Mouse (Mus musculus) neural tube, embryonic 12.5 days (tissue): ENCODE data around the gene Apex1. TPM values are rescaled to one million over a fixed set of nuclear protein-coding genes. Genes with fewer than 3 reads are reported as not detected.

Source experiments
- ATAC-seq: fragments of 200-750 bp; cut with Nextera tagmentation; 2 replicates; pipeline ENCODE4 v1.8.0; 2017; ENCODE audit warnings: low read depth, mild to moderate bottlenecking, moderate TSS enrichment, moderate library complexity; ENCODE audit not compliant: low FRiP score
- H3K27ac ChIP-seq: fragments of 300-500 bp; sonication (generic); 2 replicates; pipeline ENCODE4 v1.5.1; 2016
- H3K27me3 ChIP-seq: fragments of 300-500 bp; sonication (generic); replicated peaks from 2 replicates; pipeline ENCODE4 v1.6.1; 2016; ENCODE audit warnings: mild to moderate bottlenecking
- H3K36me3 ChIP-seq: fragments of 300-500 bp; sonication (generic); 2 replicates; pipeline ENCODE4 v1.6.1; 2016; ENCODE audit warnings: mild to moderate bottlenecking
- H3K4me1 ChIP-seq: fragments of 300-500 bp; sonication (generic); 2 replicates; pipeline ENCODE4 v1.6.1; 2016
- H3K4me2 ChIP-seq: fragments of 300-500 bp; sonication (generic); replicated peaks from 2 replicates; pipeline ENCODE4 v1.6.1; 2016; ENCODE audit warnings: mild to moderate bottlenecking
- H3K4me3 ChIP-seq: fragments of 300-500 bp; sonication (generic); 2 replicates; pipeline ENCODE4 v1.5.1; 2016
- H3K9ac ChIP-seq: fragments of 300-500 bp; sonication (generic); 2 replicates; pipeline ENCODE4 v1.6.1; 2016; ENCODE audit warnings: mild to moderate bottlenecking
- H3K9me3 ChIP-seq: fragments of 300-500 bp; sonication (generic); 2 replicates; pipeline ENCODE4 v1.6.1; 2016; ENCODE audit warnings: mild to moderate bottlenecking
- WGBS: fragments of 180-500 bp; shearing (Covaris S2); methylation state at CpG from one replicate; pipeline ENCODE4 v1.1.7; 2016; 5-methylcytosine and 5-hydroxymethylcytosine counted together
- polyA plus RNA-seq: library from polyadenylated mRNA; unstranded; fragments of >200 nt; fragmentation: Nextera tagmentation; extraction: Ambion mirVana; gene quantifications from 2 replicates; pipeline ENCODE4 v1.2.1, GENCODE M21; 2016

The Apex1 gene
- 272 and 279 TPM in 2 replicates for polyA plus RNA-seq

GRCm38 (mm10) chr14:50924281-50925064 is at the start of gene Apex1, which contains the start of gene Osgep:
Apex1 (plus strand) TSS chr14:50924968.
Osgep (minus strand) TSS chr14:50924893.
- Histone ChIP-seq H3K4me2 (peak within 1 kb of the TSS; percentile 78), H3K27me3 (no peaks in the 10 kb centered on the region), H3K27ac (peak within 1 kb of the TSS; percentile 77), H3K36me3 (peaks cover 38% of the 10 kb centered on the region), H3K4me1 (peaks cover 20% of the 10 kb centered on the region), H3K9ac (peak within 1 kb of the TSS; percentile 83), H3K4me3 (peak within 1 kb of the TSS; percentile 77), H3K9me3 (no peaks in the 10 kb centered on the region)
- peak; percentile 94 for ATAC-seq
- under 1% methylated on average over 57 of the region's 57 CpGs for WGBS

GRCm38 (mm10) chr14:50875175-50875574 is 49.6 kb upstream of the Apex1 start:
- Histone ChIP-seq H3K4me3 (no peak overlapping the region), H3K4me2 (no peak overlapping the region), H3K4me1 (no peaks in the 10 kb centered on the region), H3K36me3 (no peaks in the 10 kb centered on the region), H3K27me3 (no peaks in the 10 kb centered on the region), H3K9ac (no peak overlapping the region), H3K27ac (no peak overlapping the region), H3K9me3 (no peaks in the 10 kb centered on the region)
- 89% methylated on average over 3 of the region's 3 CpGs for WGBS
- no peak for ATAC-seq

DNA sequence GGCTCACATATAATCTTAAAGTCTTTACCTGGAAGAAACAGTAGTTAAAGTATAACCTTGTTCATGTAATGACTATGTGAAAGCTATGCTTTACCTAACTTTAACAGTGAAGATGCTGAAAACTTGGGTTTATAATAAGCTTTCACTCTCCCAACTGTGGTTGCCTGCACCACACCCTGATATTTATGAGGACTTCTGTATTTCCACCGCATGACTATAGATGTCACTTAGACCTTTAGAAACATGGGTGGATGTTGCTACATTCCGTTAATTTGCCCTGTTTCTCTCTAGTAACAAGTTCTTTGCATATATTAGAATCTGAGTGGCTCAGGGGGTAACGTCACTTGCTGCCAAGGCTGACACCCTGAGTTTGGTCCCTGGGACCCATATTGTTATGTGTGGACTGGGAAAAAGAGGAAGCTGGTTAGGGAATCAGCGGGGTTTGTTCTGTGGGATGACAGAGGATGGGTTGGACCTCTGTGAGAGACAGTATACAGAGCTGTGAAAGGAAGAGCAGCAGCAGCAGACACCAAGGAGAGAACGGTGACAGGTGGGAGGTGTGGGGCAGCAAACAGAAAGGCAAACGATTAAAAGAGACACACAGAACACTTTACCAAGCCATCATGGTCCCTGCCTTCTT is 49.1 kb upstream of the Apex1 start:
- 84% methylated on average over 6 of the region's 6 CpGs for WGBS
- no peaks in the 10 kb centered on the region for H3K4me1 ChIP-seq
- no peaks in the 10 kb centered on the region for H3K27me3 ChIP-seq
- no peak overlapping the region for H3K4me3 ChIP-seq
- no peaks in the 10 kb centered on the region for H3K9me3 ChIP-seq
- ATAC-seq: no peak
- no peak overlapping the region for H3K27ac ChIP-seq
- no peaks in the 10 kb centered on the region for H3K36me3 ChIP-seq
- H3K4me2 ChIP-seq: no peak overlapping the region
- H3K9ac ChIP-seq: no peak overlapping the region

DNA sequence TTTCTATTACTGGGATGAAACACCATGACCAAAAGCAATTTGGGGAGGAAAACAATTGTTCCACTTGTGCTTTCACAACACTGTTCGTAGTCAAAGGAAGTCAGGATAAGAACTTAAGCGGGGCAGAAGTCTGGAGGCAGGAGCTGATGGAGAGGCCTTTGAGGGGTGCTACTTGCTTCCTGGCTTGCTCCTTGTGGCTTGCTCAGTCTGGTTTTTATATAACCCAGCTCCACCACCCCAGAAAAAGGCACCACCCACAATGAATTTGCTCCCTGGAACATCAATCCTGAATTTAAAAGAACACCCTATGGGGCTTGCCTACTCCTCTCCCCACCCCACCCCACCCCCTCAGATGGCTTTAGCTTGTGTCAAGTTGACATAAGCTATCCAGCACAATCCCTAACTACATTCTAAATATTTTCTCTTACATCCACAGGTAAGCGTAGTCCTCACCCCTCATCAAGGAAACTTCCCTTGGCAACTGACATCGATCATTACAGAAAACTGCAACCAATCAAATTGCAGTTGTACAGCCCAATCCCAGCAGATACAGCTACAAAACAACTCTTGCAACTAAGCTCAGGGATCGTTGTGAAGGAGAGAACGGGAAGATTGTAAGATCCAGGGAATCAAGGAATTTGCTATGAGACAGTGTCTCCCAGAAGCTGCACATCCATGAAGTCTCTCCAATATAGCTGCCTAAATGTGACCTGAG is 48.4 kb upstream of the Apex1 start:
- H3K36me3 ChIP-seq: no peaks in the 10 kb centered on the region
- no peak overlapping the region for H3K27ac ChIP-seq
- no peak overlapping the region for H3K4me3 ChIP-seq
- H3K9me3 ChIP-seq: no peaks in the 10 kb centered on the region
- no peaks in the 10 kb centered on the region for H3K27me3 ChIP-seq
- no peaks in the 10 kb centered on the region for H3K4me1 ChIP-seq
- no peak overlapping the region for H3K9ac ChIP-seq
- no peak overlapping the region for H3K4me2 ChIP-seq
- 84% methylated on average over 6 of the region's 6 CpGs for WGBS
- ATAC-seq: no peak

DNA sequence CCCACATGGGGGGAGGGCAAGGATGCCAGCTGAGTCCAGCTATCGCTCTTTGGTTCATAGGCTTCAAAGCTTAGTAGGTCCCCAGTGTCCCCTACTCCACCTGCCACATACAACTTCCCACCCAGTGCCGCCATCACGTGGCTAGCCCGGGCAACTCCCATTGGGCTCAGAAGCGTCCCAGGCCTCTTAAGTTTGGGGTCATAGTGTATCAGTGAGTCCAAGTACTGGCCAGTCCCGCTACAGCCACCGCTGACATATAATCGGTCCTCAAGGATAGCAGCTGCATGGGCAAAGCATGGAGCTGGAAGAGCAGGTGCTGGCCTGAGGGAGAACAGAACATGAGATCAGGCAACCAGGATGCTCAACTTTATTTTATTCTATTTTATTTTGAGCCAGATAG is 33.1 kb upstream of the Apex1 start:
- no peaks in the 10 kb centered on the region for H3K9me3 ChIP-seq
- peaks cover 3% of the 10 kb centered on the region for H3K4me1 ChIP-seq
- no peaks in the 10 kb centered on the region; the same call in 1 of the 2 replicates for H3K27me3 ChIP-seq
- no peaks in the 10 kb centered on the region for H3K36me3 ChIP-seq
- H3K4me2 ChIP-seq: no peak overlapping the region
- WGBS: 93% methylated on average over 8 of the region's 8 CpGs
- H3K4me3 ChIP-seq: no peak overlapping the region
- H3K9ac ChIP-seq: no peak overlapping the region
- no peak for ATAC-seq
- H3K27ac ChIP-seq: no peak overlapping the region

DNA sequence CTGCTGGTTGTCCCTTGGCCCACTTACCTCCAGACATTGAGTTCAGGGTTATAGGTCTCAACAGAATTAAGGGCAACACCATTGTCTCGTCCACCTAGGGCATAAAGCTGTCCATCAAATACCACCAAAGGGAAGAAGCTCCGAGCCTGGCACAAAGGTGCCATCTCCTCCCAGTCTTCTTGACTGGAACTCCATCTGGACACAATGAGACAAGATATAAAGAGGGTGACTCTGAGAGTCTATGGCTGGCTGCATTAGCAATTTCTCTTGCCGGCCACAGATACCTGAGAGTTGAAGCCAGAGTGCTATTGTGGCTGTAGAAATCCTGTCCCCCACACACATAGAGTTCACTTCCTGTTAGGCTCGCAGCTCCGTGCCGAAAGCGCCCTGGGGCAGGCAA is 32.7 kb upstream of the Apex1 start:
- H3K4me2 ChIP-seq: no peak overlapping the region
- WGBS: 88% methylated on average over 7 of the region's 7 CpGs
- H3K36me3 ChIP-seq: no peaks in the 10 kb centered on the region
- H3K9ac ChIP-seq: no peak overlapping the region
- H3K4me3 ChIP-seq: no peak overlapping the region
- H3K4me1 ChIP-seq: peaks cover 8% of the 10 kb centered on the region
- no peak overlapping the region for H3K27ac ChIP-seq
- H3K27me3 ChIP-seq: peaks cover under 1% of the 10 kb centered on the region; the same call in 1 of the 2 replicates
- no peak for ATAC-seq
- H3K9me3 ChIP-seq: no peaks in the 10 kb centered on the region

- Histone ChIP-seq H3K9ac (no peak overlapping the region), H3K36me3 (no peaks in the 10 kb centered on the region), H3K9me3 (no peaks in the 10 kb centered on the region), H3K4me1 (peaks cover 10% of the 10 kb centered on the region), H3K27ac (no peak overlapping the region), H3K27me3 (peaks cover 3% of the 10 kb centered on the region; the same call in 1 of the 2 replicates), H3K4me2 (no peak overlapping the region), H3K4me3 (no peak overlapping the region)
- 90% methylated on average over 22 of the region's 22 CpGs for WGBS
- ATAC-seq: no peak
These were observed 32.0 kb upstream of the Apex1 start for GRCm38 (mm10) chr14:50892541-50893459.

DNA sequence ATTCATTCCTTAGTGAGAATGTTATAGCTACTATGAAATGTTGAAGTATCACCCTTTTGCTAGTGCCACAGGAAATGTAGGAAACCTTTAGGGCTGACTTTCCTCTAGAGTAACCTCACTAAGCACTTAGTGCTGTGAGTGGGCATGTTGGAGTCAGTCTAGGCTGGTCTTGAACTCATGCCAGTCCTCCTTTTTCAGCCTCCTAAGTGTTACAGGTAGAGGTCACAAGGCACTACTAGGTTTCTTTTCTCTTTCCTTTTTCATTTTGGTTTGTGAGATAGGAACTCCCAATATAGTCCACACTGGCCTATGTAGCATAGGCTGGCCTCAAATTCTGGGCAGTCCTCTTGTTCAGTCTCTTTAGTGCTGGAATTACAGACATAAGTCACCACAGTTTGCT is 29.4 kb upstream of the Apex1 start:
- ATAC-seq: no peak
- Histone ChIP-seq H3K9ac (no peak overlapping the region), H3K9me3 (no peaks in the 10 kb centered on the region), H3K4me1 (peaks cover 10% of the 10 kb centered on the region), H3K4me3 (no peak overlapping the region), H3K36me3 (no peaks in the 10 kb centered on the region), H3K4me2 (no peak overlapping the region), H3K27ac (no peak overlapping the region), H3K27me3 (peaks cover 3% of the 10 kb centered on the region; the same call in 1 of the 2 replicates)

DNA sequence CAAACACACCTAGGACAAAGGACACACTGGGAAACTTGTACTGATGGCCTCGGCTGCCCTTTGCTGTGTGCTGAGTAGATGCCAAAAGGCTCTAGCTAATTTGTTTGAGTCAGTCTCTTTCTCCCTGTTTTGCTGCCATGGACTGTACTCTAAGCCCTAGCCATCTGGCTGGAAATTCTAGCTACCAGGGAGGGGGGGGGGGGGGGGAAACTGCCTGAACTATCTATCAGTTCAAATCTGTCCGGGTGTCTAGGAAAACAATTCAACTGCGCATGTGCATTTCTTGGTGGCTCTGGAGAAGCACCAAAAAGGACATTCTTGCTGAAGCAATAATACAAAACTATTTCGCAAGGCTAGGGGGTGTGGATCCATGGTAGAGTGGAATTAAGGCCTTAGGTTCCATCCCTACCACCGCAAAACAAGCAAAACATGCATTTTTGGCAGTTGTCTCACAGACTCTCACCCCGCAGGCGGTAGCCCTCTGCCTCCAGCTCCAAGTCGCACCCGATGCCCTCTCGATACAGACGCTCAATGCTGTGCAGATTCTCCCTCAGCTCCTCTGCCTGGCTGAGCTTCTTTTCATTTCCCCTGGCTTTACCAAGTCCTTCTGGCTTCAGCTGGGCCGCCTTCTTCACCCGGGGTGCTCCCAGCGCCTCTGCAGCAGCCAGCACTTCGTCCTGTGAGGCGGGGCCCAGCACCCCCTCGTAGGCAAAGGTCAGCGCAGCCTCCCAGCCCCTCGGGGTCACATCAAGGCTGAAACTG is 28.6 kb upstream of the Apex1 start:
- no peaks in the 10 kb centered on the region for H3K9me3 ChIP-seq
- H3K4me3 ChIP-seq: peak overlapping the region; percentile 47
- peak overlapping the region; percentile 65 for H3K9ac ChIP-seq
- H3K4me2 ChIP-seq: peak overlapping the region; percentile 83
- H3K27me3 ChIP-seq: peaks cover 3% of the 10 kb centered on the region; the same call in 1 of the 2 replicates
- 16% methylated on average over 19 of the region's 19 CpGs for WGBS
- no peaks in the 10 kb centered on the region for H3K36me3 ChIP-seq
- ATAC-seq: peak; percentile 41
- H3K27ac ChIP-seq: no peak overlapping the region
- H3K4me1 ChIP-seq: peaks cover 10% of the 10 kb centered on the region

DNA sequence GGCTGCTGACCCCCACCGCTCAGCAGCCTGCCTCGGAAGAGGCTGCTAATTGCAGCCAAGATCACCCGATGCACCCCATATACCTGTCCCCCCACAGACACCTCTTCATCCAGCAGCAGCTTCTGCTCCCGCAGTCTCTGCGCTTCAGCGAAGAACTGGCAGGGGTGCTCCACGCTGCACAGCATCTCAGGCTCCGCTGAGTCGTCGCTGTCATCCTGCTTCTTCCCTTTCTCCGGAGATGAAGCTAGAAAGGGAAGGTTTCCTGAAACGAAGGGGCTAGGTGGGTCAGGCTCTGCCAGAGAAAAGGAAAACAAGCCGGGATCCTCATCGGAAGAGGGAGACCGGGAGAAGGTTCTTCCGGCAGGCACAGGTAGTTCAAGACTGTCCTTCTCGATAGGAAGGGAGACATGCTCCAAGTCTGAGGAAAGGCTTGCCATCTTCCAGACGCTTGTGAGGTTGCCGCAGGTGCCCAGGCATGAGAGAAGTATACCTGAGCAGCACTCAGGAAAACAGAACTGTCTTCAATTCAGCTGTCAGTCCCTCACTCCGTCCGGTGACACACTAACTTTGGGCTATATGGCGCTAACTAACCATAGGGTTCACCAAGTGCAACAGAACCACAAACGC is 27.9 kb upstream of the Apex1 start:
- ATAC-seq: peak; percentile 61
- WGBS: 19% methylated on average over 23 of the region's 23 CpGs

More for the DNA sequence above, 27.9 kb upstream of the Apex1 start:
- peak overlapping the region; percentile 83 for H3K4me2 ChIP-seq
- H3K9ac ChIP-seq: peak overlapping the region; percentile 65
- peaks cover 10% of the 10 kb centered on the region for H3K4me1 ChIP-seq
- H3K27ac ChIP-seq: no peak overlapping the region
- no peaks in the 10 kb centered on the region for H3K36me3 ChIP-seq
- no peaks in the 10 kb centered on the region for H3K9me3 ChIP-seq
- peaks cover 3% of the 10 kb centered on the region; the same call in 1 of the 2 replicates for H3K27me3 ChIP-seq
- peak overlapping the region; percentile 47 for H3K4me3 ChIP-seq
